Mouse (Mus musculus): ENCODE data around the gene Cers6. TPM values are rescaled to one million over a fixed set of nuclear protein-coding genes. Genes with fewer than 3 reads are reported as not detected.

Cers6 gene
- polyA plus RNA-seq, 1 experiment from 2014 or later, result 18.9 TPM

- no peaks in the 10 kb centered on the region for H3K9me3 ChIP-seq
- H3K36me3 ChIP-seq, result 0 out of 2 replicates have a peak, but pooled peaks cover 2% of the 10 kb centered on the region
- no peak overlapping the region for H3K4me2 ChIP-seq
- no peak overlapping the region for H3K4me3 ChIP-seq
- WGBS, result 83% methylated on average over 2 of the region's 2 CpGs
- H3K27ac ChIP-seq (replicated peaks), result no peak overlapping the region
- H3K4me1 ChIP-seq, result peaks cover 46% of the 10 kb centered on the region
- ATAC-seq (ENCODE audit: extremely low read depth, insufficient number of reproducible peaks, low FRiP score, low TSS enrichment), result no peak
- no peak overlapping the region for H3K9ac ChIP-seq
- no peaks in the 10 kb centered on the region for H3K27me3 ChIP-seq (replicated peaks)
Observed at GRCm38 (mm10) chr2:68885206-68885605, 24.0 kb downstream of the Cers6 start.

- peaks cover 46% of the 10 kb centered on the region for H3K4me1 ChIP-seq
- no peak overlapping the region for H3K4me2 ChIP-seq
- no peaks in the 10 kb centered on the region for H3K36me3 ChIP-seq
- no peak overlapping the region for H3K4me3 ChIP-seq
- WGBS, result 37% methylated on average over 4 of the region's 4 CpGs
- no peaks in the 10 kb centered on the region for H3K27me3 ChIP-seq (replicated peaks)
- ATAC-seq (ENCODE audit: extremely low read depth, insufficient number of reproducible peaks, low FRiP score, low TSS enrichment), result no peak
- H3K9me3 ChIP-seq, result no peaks in the 10 kb centered on the region
- H3K27ac ChIP-seq (replicated peaks), result no peak overlapping the region
- H3K9ac ChIP-seq, result no peak overlapping the region
Observed at GRCm38 (mm10) chr2:68885766-68886496, 24.7 kb downstream of the Cers6 start.

- H3K27me3 ChIP-seq (replicated peaks), result no peaks in the 10 kb centered on the region
- WGBS, result 81% methylated on average over 4 of the region's 4 CpGs
- H3K4me1 ChIP-seq, result peaks cover 46% of the 10 kb centered on the region
- no peak overlapping the region for H3K4me2 ChIP-seq
- H3K27ac ChIP-seq (replicated peaks), result no peak overlapping the region
- no peak for ATAC-seq (ENCODE audit: extremely low read depth, insufficient number of reproducible peaks, low FRiP score, low TSS enrichment)
- no peaks in the 10 kb centered on the region for H3K9me3 ChIP-seq
- no peak overlapping the region for H3K9ac ChIP-seq
- H3K36me3 ChIP-seq, result no peaks in the 10 kb centered on the region
- no peak overlapping the region for H3K4me3 ChIP-seq
Observed at GRCm38 (mm10) chr2:68886661-68887060, 25.4 kb downstream of the Cers6 start.

GRCm38 (mm10) chr2:68888094-68888705 lies 27.0 kb downstream of the Cers6 start:
- H3K36me3 ChIP-seq, result no peaks in the 10 kb centered on the region
- WGBS, result 66% methylated on average over 3 of the region's 3 CpGs
- no peaks in the 10 kb centered on the region for H3K9me3 ChIP-seq
- no peak overlapping the region for H3K4me2 ChIP-seq
- peaks cover 46% of the 10 kb centered on the region for H3K4me1 ChIP-seq
- ATAC-seq (ENCODE audit: extremely low read depth, insufficient number of reproducible peaks, low FRiP score, low TSS enrichment), result no peak
- H3K27me3 ChIP-seq (replicated peaks), result no peaks in the 10 kb centered on the region
- H3K4me3 ChIP-seq, result no peak overlapping the region
- no peak overlapping the region for H3K9ac ChIP-seq
- H3K27ac ChIP-seq (replicated peaks), result 0 out of 2 replicates have a peak overlapping the region, but pooled peaks have one; percentile 12

- 72% methylated on average over 5 of the region's 5 CpGs for WGBS
- Histone ChIP-seq H3K4me2 (no peak overlapping the region), H3K4me3 (no peak overlapping the region), H3K27me3 (replicated peaks) (no peaks in the 10 kb centered on the region), H3K36me3 (no peaks in the 10 kb centered on the region), H3K4me1 (peaks cover 53% of the 10 kb centered on the region), H3K9ac (no peak overlapping the region), H3K9me3 (no peaks in the 10 kb centered on the region), H3K27ac (replicated peaks) (no peak overlapping the region)
- ATAC-seq (ENCODE audit: extremely low read depth, insufficient number of reproducible peaks, low FRiP score, low TSS enrichment), result no peak
Observed at GRCm38 (mm10) chr2:68889661-68890170, 28.5 kb downstream of the Cers6 start.

GRCm38 (mm10) chr2:68892476-68892875 lies 31.2 kb downstream of the Cers6 start:
- WGBS, result 87% methylated on average over 4 of the region's 4 CpGs
- Histone ChIP-seq H3K9me3 (no peaks in the 10 kb centered on the region), H3K4me3 (no peak overlapping the region), H3K27me3 (replicated peaks) (no peaks in the 10 kb centered on the region), H3K9ac (no peak overlapping the region), H3K36me3 (no peaks in the 10 kb centered on the region), H3K4me1 (peaks cover 55% of the 10 kb centered on the region), H3K27ac (replicated peaks) (no peak overlapping the region), H3K4me2 (no peak overlapping the region)
- no peak for ATAC-seq (ENCODE audit: extremely low read depth, insufficient number of reproducible peaks, low FRiP score, low TSS enrichment)

- no peak overlapping the region for H3K4me2 ChIP-seq
- H3K9me3 ChIP-seq, result no peaks in the 10 kb centered on the region
- 80% methylated on average over 10 of the region's 10 CpGs for WGBS
- H3K27me3 ChIP-seq (replicated peaks), result no peaks in the 10 kb centered on the region
- no peak overlapping the region for H3K4me3 ChIP-seq
- no peak for ATAC-seq (ENCODE audit: extremely low read depth, insufficient number of reproducible peaks, low FRiP score, low TSS enrichment)
- H3K36me3 ChIP-seq, result no peaks in the 10 kb centered on the region
- peaks cover 39% of the 10 kb centered on the region for H3K4me1 ChIP-seq
- H3K27ac ChIP-seq (replicated peaks), result peak overlapping the region; percentile 30; the same call in 1 of the 2 replicates
- no peak overlapping the region for H3K9ac ChIP-seq
Observed at GRCm38 (mm10) chr2:68895044-68895764, 34.0 kb downstream of the Cers6 start.

- no peaks in the 10 kb centered on the region for H3K36me3 ChIP-seq
- no peaks in the 10 kb centered on the region for H3K27me3 ChIP-seq (replicated peaks)
- H3K4me2 ChIP-seq, result peak overlapping the region; percentile 34
- no peak overlapping the region for H3K4me3 ChIP-seq
- H3K4me1 ChIP-seq, result peaks cover 49% of the 10 kb centered on the region
- no peak for ATAC-seq (ENCODE audit: extremely low read depth, insufficient number of reproducible peaks, low FRiP score, low TSS enrichment)
- 35% methylated on average over 4 of the region's 4 CpGs for WGBS
- H3K9me3 ChIP-seq, result no peaks in the 10 kb centered on the region
- peak overlapping the region; percentile 30 for H3K27ac ChIP-seq (replicated peaks)
- no peak overlapping the region for H3K9ac ChIP-seq
Observed at GRCm38 (mm10) chr2:68896196-68896595, 35.0 kb downstream of the Cers6 start.

GRCm38 (mm10) chr2:68899770-68900521 lies 38.7 kb downstream of the Cers6 start:
- no peaks in the 10 kb centered on the region for H3K27me3 ChIP-seq (replicated peaks)
- no peak overlapping the region for H3K4me3 ChIP-seq
- H3K36me3 ChIP-seq, result no peaks in the 10 kb centered on the region
- H3K4me2 ChIP-seq, result no peak overlapping the region
- no peaks in the 10 kb centered on the region for H3K9me3 ChIP-seq
- no peak for ATAC-seq (ENCODE audit: extremely low read depth, insufficient number of reproducible peaks, low FRiP score, low TSS enrichment)
- WGBS, result 66% methylated on average over 7 of the region's 7 CpGs
- peaks cover 45% of the 10 kb centered on the region for H3K4me1 ChIP-seq
- H3K9ac ChIP-seq, result no peak overlapping the region
- peak overlapping the region; percentile 84; the same call in 1 of the 2 replicates for H3K27ac ChIP-seq (replicated peaks)

- no peak for ATAC-seq (ENCODE audit: extremely low read depth, insufficient number of reproducible peaks, low FRiP score, low TSS enrichment)
- peak overlapping the region; percentile 84 for H3K27ac ChIP-seq (replicated peaks)
- H3K4me3 ChIP-seq, result no peak overlapping the region
- WGBS, result 16% methylated on average over 9 of the region's 9 CpGs
- H3K4me2 ChIP-seq, result peak overlapping the region; percentile 51
- H3K9me3 ChIP-seq, result no peaks in the 10 kb centered on the region
- H3K27me3 ChIP-seq (replicated peaks), result no peaks in the 10 kb centered on the region
- H3K9ac ChIP-seq, result peak overlapping the region; percentile 11; the same call in 1 of the 2 replicates
- H3K4me1 ChIP-seq, result peaks cover 36% of the 10 kb centered on the region
- no peaks in the 10 kb centered on the region for H3K36me3 ChIP-seq
Observed at GRCm38 (mm10) chr2:68900640-68901378, 39.6 kb downstream of the Cers6 start.
